Mouse (Mus musculus): Measurements from ENCODE around the gene Mthfd1l.

DNA sequence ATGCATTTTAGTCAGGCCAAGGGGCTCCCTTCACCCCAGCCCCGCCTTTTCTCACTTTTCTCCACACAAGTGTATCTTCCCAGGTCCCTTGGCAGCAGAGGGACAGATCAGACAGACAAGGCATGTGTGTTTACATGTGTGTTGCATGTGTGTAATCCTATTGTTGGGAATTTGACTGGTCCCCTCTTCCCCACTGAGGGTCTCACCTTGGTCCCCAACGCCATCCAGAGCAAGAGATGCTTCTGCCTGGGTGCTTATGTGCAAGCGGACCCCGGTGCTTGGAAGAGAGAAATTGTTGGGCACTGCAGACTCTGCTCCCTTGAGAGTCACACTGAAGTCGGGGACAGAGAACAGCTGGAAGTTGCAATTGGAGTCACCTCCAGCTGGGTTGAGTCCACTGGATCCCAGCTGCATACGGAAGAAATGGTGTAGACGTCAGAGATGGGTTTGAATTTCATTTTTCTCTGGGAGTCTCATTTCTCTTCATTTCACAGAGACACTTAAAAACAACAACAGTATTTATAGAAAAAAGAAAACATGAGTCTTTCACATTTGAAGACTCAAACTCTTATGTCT, 25.0 kb downstream of the Mthfd1l start:
- TF ChIP-seq CTCF (conservative IDR thresholded peaks at IDR 0.05; ENCODE audit: low read length) (no peak), NANOG (IDR thresholded peaks at IDR 0.05; ENCODE audit: borderline replicate concordance, low read length) (no peak), POU5F1 (IDR thresholded peaks at IDR 0.05; ENCODE audit: borderline replicate concordance, low read length) (no peak)
